Mouse (Mus musculus) heart, embryonic 16.5 days (tissue): ENCODE data around the gene Rhobtb3. TPM values are rescaled to one million over a fixed set of nuclear protein-coding genes. Genes with fewer than 3 reads are reported as not detected.
"Not testable (repeated sequence)": the region's sequence is repeated elsewhere in the genome, so short reads cannot be mapped to it uniquely, and the experiment has no call there.

ENCODE experiments used
- ATAC-seq: fragments of 200-750 bp; cut with Nextera tagmentation; replicated peaks from 2 replicates; pipeline ENCODE4 v1.8.0; 2017; ENCODE audit warnings: moderate number of reproducible peaks; ENCODE audit not compliant: insufficient read depth, low FRiP score; ENCODE audit errors: extremely low read depth
- H3K27ac ChIP-seq: fragments of 300-500 bp; sonication (generic); 2 replicates; pipeline ENCODE4 v1.5.1; 2014; ENCODE audit warnings: mild to moderate bottlenecking, low read length, control low read depth, moderate library complexity
- H3K27me3 ChIP-seq: fragments of 300-500 bp; sonication (generic); 2 replicates; pipeline ENCODE4 v1.6.1; 2014; ENCODE audit warnings: low read length, mixed read lengths; ENCODE audit not compliant: control insufficient read depth, insufficient read depth
- H3K36me3 ChIP-seq: fragments of 300-500 bp; sonication (generic); 2 replicates; pipeline ENCODE4 v1.6.1; 2014; ENCODE audit not compliant: control insufficient read depth, insufficient read depth
- H3K4me1 ChIP-seq: fragments of 300-500 bp; sonication (generic); 2 replicates; pipeline ENCODE4 v1.6.1; 2014; ENCODE audit warnings: low read length, mixed read lengths; ENCODE audit not compliant: control insufficient read depth, insufficient read depth
- H3K4me2 ChIP-seq: fragments of 300-500 bp; sonication (generic); 2 replicates; pipeline ENCODE4 v1.6.1; 2014; ENCODE audit warnings: low read depth, mild to moderate bottlenecking, control low read depth, low read length
- H3K4me3 ChIP-seq: fragments of 300-500 bp; sonication (generic); 2 replicates; pipeline ENCODE4 v1.5.1; 2014; ENCODE audit warnings: mild to moderate bottlenecking, control low read depth, low read length
- H3K9ac ChIP-seq: fragments of 300-500 bp; sonication (generic); 2 replicates; pipeline ENCODE4 v1.6.1; 2014; ENCODE audit warnings: low read length, control low read depth
- H3K9me3 ChIP-seq: fragments of 300-500 bp; sonication (generic); replicated peaks from 2 replicates; pipeline ENCODE4 v1.6.1; 2016; ENCODE audit warnings: low read length; ENCODE audit not compliant: control insufficient read depth
- WGBS: fragments of 180-500 bp; shearing (Covaris S2); extraction: QIAGEN DNeasy Blood & Tissue Kit; methylation state at CpG from one replicate; pipeline ENCODE4 v1.1.7; 2014; 5-methylcytosine and 5-hydroxymethylcytosine counted together
- polyA plus RNA-seq: library from polyadenylated mRNA; unstranded; fragments of >200 nt; fragmentation: Nextera tagmentation; extraction: Ambion mirVana; gene quantifications from 2 replicates; pipeline ENCODE4 v1.2.1, GENCODE M21; 2015

Gene Rhobtb3
- polyA plus RNA-seq, 1 experiment from 2014 or later = 16.4 TPM

- H3K4me3 ChIP-seq, H3K27me3 ChIP-seq, H3K9me3 ChIP-seq, H3K9ac ChIP-seq, H3K4me2 ChIP-seq, H3K27ac ChIP-seq, ATAC-seq, H3K4me1 ChIP-seq: not testable (repeated sequence)
- 94% methylated on average over 1 of the region's 1 CpGs for WGBS
- H3K36me3 ChIP-seq = peaks cover 13% of the 10 kb centered on the region
Measured at GRCm38 (mm10) chr13:75900928-75901327, 42.8 kb downstream of the Rhobtb3 start.

GRCm38 (mm10) chr13:75892876-75893275 is 50.8 kb downstream of the Rhobtb3 start:
- H3K27ac ChIP-seq = no peak overlapping the region
- H3K4me3 ChIP-seq = no peak overlapping the region
- no peak for ATAC-seq
- 68% methylated on average over 6 of the region's 6 CpGs for WGBS
- no peaks in the 10 kb centered on the region for H3K9me3 ChIP-seq
- no peak overlapping the region for H3K9ac ChIP-seq
- H3K4me1 ChIP-seq = no peaks in the 10 kb centered on the region
- no peak overlapping the region for H3K4me2 ChIP-seq
- H3K27me3 ChIP-seq = no peaks in the 10 kb centered on the region
- peaks cover 16% of the 10 kb centered on the region; the same call in 1 of the 2 replicates for H3K36me3 ChIP-seq

- Histone ChIP-seq H3K27ac (no peak overlapping the region), H3K36me3 (peaks cover 16% of the 10 kb centered on the region; the same call in 1 of the 2 replicates), H3K9ac (no peak overlapping the region), H3K9me3 (no peaks in the 10 kb centered on the region), H3K4me1 (no peaks in the 10 kb centered on the region), H3K27me3 (no peaks in the 10 kb centered on the region), H3K4me2 (no peak overlapping the region), H3K4me3 (no peak overlapping the region)
- no peak for ATAC-seq
- WGBS = 63% methylated on average over 3 of the region's 3 CpGs
Measured at GRCm38 (mm10) chr13:75892291-75892690, 51.4 kb downstream of the Rhobtb3 start.

- Histone ChIP-seq H3K4me2 (no peak overlapping the region), H3K27me3 (no peaks in the 10 kb centered on the region), H3K27ac (no peak overlapping the region), H3K9ac (no peak overlapping the region), H3K4me1 (no peaks in the 10 kb centered on the region), H3K9me3 (no peaks in the 10 kb centered on the region), H3K36me3 (peaks cover 16% of the 10 kb centered on the region; the same call in 1 of the 2 replicates), H3K4me3 (no peak overlapping the region)
- WGBS = 87% methylated on average over 4 of the region's 4 CpGs
- no peak for ATAC-seq
Measured at GRCm38 (mm10) chr13:75891868-75892267, 51.9 kb downstream of the Rhobtb3 start.

GRCm38 (mm10) chr13:75883792-75884191 is 59.9 kb downstream of the Rhobtb3 start:
- Histone ChIP-seq H3K27ac (peak overlapping the region; percentile 94), H3K9me3 (no peaks in the 10 kb centered on the region), H3K9ac (no peak overlapping the region), H3K36me3 (peaks cover 13% of the 10 kb centered on the region), H3K27me3 (no peaks in the 10 kb centered on the region), H3K4me2 (no peak overlapping the region), H3K4me3 (no peak overlapping the region), H3K4me1 (peaks cover 11% of the 10 kb centered on the region)
- WGBS = 19% methylated on average over 3 of the region's 3 CpGs
- ATAC-seq = peak; percentile 95

- no peak for ATAC-seq
Measured at GRCm38 (mm10) chr13:75880501-75880900, 63.2 kb downstream of the Rhobtb3 start.

GRCm38 (mm10) chr13:75879756-75880155 is 64.0 kb downstream of the Rhobtb3 start:
- 90% methylated on average over 3 of the region's 3 CpGs for WGBS
- no peak overlapping the region for H3K4me3 ChIP-seq
- no peak overlapping the region for H3K27ac ChIP-seq
- H3K4me2 ChIP-seq = no peak overlapping the region
- peaks cover 21% of the 10 kb centered on the region for H3K36me3 ChIP-seq
- H3K9ac ChIP-seq = no peak overlapping the region
- peaks cover 11% of the 10 kb centered on the region for H3K4me1 ChIP-seq
- no peak for ATAC-seq
- no peaks in the 10 kb centered on the region for H3K9me3 ChIP-seq
- no peaks in the 10 kb centered on the region for H3K27me3 ChIP-seq

More at GRCm38 (mm10) chr13:75880501-75880900, 63.2 kb downstream of the Rhobtb3 start:
- Histone ChIP-seq H3K9ac (no peak overlapping the region), H3K4me1 (peaks cover 11% of the 10 kb centered on the region), H3K4me3 (no peak overlapping the region), H3K4me2 (no peak overlapping the region), H3K36me3 (peaks cover 20% of the 10 kb centered on the region), H3K9me3 (no peaks in the 10 kb centered on the region), H3K27me3 (no peaks in the 10 kb centered on the region), H3K27ac (no peak overlapping the region)
- 92% methylated on average over 2 of the region's 2 CpGs for WGBS

- Histone ChIP-seq H3K4me1 (0 out of 2 replicates have a peak, but pooled peaks cover 3% of the 10 kb centered on the region), H3K27me3 (no peaks in the 10 kb centered on the region), H3K4me3 (no peak overlapping the region), H3K9me3 (no peaks in the 10 kb centered on the region), H3K36me3 (peaks cover 19% of the 10 kb centered on the region), H3K9ac (no peak overlapping the region), H3K4me2 (no peak overlapping the region), H3K27ac (no peak overlapping the region)
- no peak for ATAC-seq
Measured at GRCm38 (mm10) chr13:75877907-75878306, 65.8 kb downstream of the Rhobtb3 start.

- ATAC-seq = no peak
Measured at GRCm38 (mm10) chr13:75876592-75876991, 67.1 kb downstream of the Rhobtb3 start.

More at GRCm38 (mm10) chr13:75876592-75876991, 67.1 kb downstream of the Rhobtb3 start:
- no peak overlapping the region for H3K4me3 ChIP-seq
- H3K9ac ChIP-seq = no peak overlapping the region
- no peaks in the 10 kb centered on the region for H3K4me1 ChIP-seq
- H3K27ac ChIP-seq = no peak overlapping the region
- peaks cover 21% of the 10 kb centered on the region for H3K36me3 ChIP-seq
- H3K9me3 ChIP-seq = no peaks in the 10 kb centered on the region
- no peak overlapping the region for H3K4me2 ChIP-seq
- no peaks in the 10 kb centered on the region for H3K27me3 ChIP-seq
- 79% methylated on average over 6 of the region's 6 CpGs for WGBS
